Mouse (Mus musculus) embryonic stem cell, embryonic (primary cell): Measurements from ENCODE around the gene Arhgef11.

Experiments used
- CTCF ChIA-PET, 4 experiments: fragments of 300-600 bp in 2 of 4; fragments of 350-600 bp in 2 of 4; sonication (Branson Sonifier 250); formaldehyde crosslinking; loops; one replicate each; lab custom pipeline; 2022; ENCODE audit warnings: inconsistent platforms in 2 of 4; lab: Charles Lee
- POLR2A ChIA-PET, 4 experiments: fragments of 300-600 bp in 2 of 4; fragments of 350-600 bp in 2 of 4; sonication (Branson Sonifier 250); formaldehyde crosslinking; loops; one replicate each; lab custom pipeline; 2022; ENCODE audit warnings: antibody characterized with exemption in 4 of 4, inconsistent platforms in 1 of 4; lab: Charles Lee

Gene Arhgef11

GRCm38 (mm10) chr3:87743927-87744326 lies 126.6 kb downstream of the Arhgef11 start:
- ChIA-PET CTCF (interaction anchor here in 3 of 4 experiments (0.6 to 3.8 kb wide), 7 partner anchors 11 to 511 kb away, joined by 3 to 23 read pairs (median 3); no protein-coding TSS in a partner anchor), POLR2A (no interaction called here)

- CTCF ChIA-PET, result interaction anchor here (1.1 to 3.8 kb wide), 6 partner anchors 11 to 215 kb away, joined by 3 to 23 read pairs (median 4); no protein-coding TSS in a partner anchor
- POLR2A ChIA-PET, result interaction anchor here in 1 of 4 experiments (1.3 kb wide), 1 partner anchor 11 kb away, joined by 3 read pairs; no protein-coding TSS in a partner anchor
These were observed 127.8 kb downstream of the Arhgef11 start for GRCm38 (mm10) chr3:87745036-87745659.

GRCm38 (mm10) chr3:87748431-87748830 lies 131.1 kb downstream of the Arhgef11 start, which contains the start of gene Lrrc71:
Gene Lrrc71 (minus strand): TSS chr3:87748625.
- CTCF ChIA-PET, result interaction anchor here (0.6 to 2.0 kb wide), 57 partner anchors 9 to 556 kb away, joined by 3 to 29 read pairs (median 4); partner anchors contain the start of genes Ntrk1 (in 3 of the 4), Arhgef11 (in 1 of the 4), Bcan (in 1 of the 4) and Nes (in 1 of the 4)
- POLR2A ChIA-PET, result interaction anchor here in 3 of 4 experiments (0.6 to 1.7 kb wide), 10 partner anchors 10 to 223 kb away, joined by 3 to 5 read pairs (median 4); partner anchors contain the start of gene Etv3 (in 1 of the 3)

GRCm38 (mm10) chr3:87749036-87749435 lies 131.7 kb downstream of the Arhgef11 start:
- ChIA-PET POLR2A (interaction anchor here (0.6 to 1.7 kb wide), 14 partner anchors 10 to 223 kb away, joined by 3 to 5 read pairs (median 3); partner anchors contain the start of genes Prcc (in 2 of the 4) and Etv3 (in 1 of the 4)), CTCF (interaction anchor here (0.5 to 2.0 kb wide), 72 partner anchors 9 to 1420 kb away, joined by 3 to 29 read pairs (median 4); partner anchors contain the start of genes Ntrk1 (in 3 of the 4), Arhgef11 (in 1 of the 4), Bcan (in 1 of the 4) and Nes (in 1 of the 4))

- ChIA-PET POLR2A (interaction anchor here in 3 of 4 experiments (1.0 to 1.7 kb wide), 4 partner anchors 65 to 136 kb away, joined by 3 to 4 read pairs (median 3); partner anchors contain the start of gene Prcc (in 2 of the 3)), CTCF (interaction anchor here in 3 of 4 experiments (0.8 to 2.0 kb wide), 9 partner anchors 18 to 211 kb away, joined by 3 to 29 read pairs (median 6); partner anchors contain the start of gene Ntrk1 (in 1 of the 3))
These were observed 132.6 kb downstream of the Arhgef11 start for GRCm38 (mm10) chr3:87749977-87750376.

GRCm38 (mm10) chr3:87752567-87752966 lies 135.2 kb downstream of the Arhgef11 start:
- ChIA-PET POLR2A (interaction anchor here in 2 of 4 experiments (0.8 to 1.5 kb wide), 2 partner anchors 43 to 107 kb away, joined by 3 to 6 read pairs; no protein-coding TSS in a partner anchor), CTCF (interaction anchor here in 3 of 4 experiments (0.6 to 1.9 kb wide), 3 partner anchors 16 to 100 kb away, joined by 4 to 9 read pairs (median 5); no protein-coding TSS in a partner anchor)

GRCm38 (mm10) chr3:87753829-87754228 lies 136.5 kb downstream of the Arhgef11 start:
- POLR2A ChIA-PET, result no interaction called here
- CTCF ChIA-PET, result interaction anchor here in 2 of 4 experiments (0.6 to 1.9 kb wide), 4 partner anchors 15 to 187 kb away, joined by 4 to 5 read pairs (median 4); no protein-coding TSS in a partner anchor

GRCm38 (mm10) chr3:87755964-87756363 lies 138.6 kb downstream of the Arhgef11 start:
- CTCF ChIA-PET, result interaction anchor here (0.5 to 5.3 kb wide), 81 partner anchors 9 to 794 kb away, joined by 3 to 64 read pairs (median 4); partner anchors contain the start of genes Nes (in 2 of the 4), Arhgef11 (in 1 of the 4), Bcan (in 1 of the 4) and Ntrk1 (in 1 of the 4)

GRCm38 (mm10) chr3:87756488-87756887 lies 139.1 kb downstream of the Arhgef11 start:
- ChIA-PET POLR2A (interaction anchor here in 3 of 4 experiments (1.1 to 1.4 kb wide), 6 partner anchors 8 to 125 kb away, joined by 3 to 5 read pairs (median 3); no protein-coding TSS in a partner anchor), CTCF (interaction anchor here (0.5 to 5.3 kb wide), 56 partner anchors 8 to 795 kb away, joined by 3 to 64 read pairs (median 5); partner anchors contain the start of genes Nes (in 2 of the 4) and Ntrk1 (in 1 of the 4))

More at GRCm38 (mm10) chr3:87755964-87756363, 138.6 kb downstream of the Arhgef11 start:
- POLR2A ChIA-PET, result interaction anchor here in 3 of 4 experiments (0.5 to 1.6 kb wide), 10 partner anchors 9 to 306 kb away, joined by 3 to 5 read pairs (median 3); no protein-coding TSS in a partner anchor

- ChIA-PET CTCF (interaction anchor here (0.6 to 5.3 kb wide), 12 partner anchors 10 to 254 kb away, joined by 3 to 60 read pairs (median 4); partner anchors contain the start of genes Lrrc71 (in 1 of the 4) and Ntrk1 (in 1 of the 4)), POLR2A (interaction anchor here in 3 of 4 experiments (0.9 to 1.2 kb wide), 4 partner anchors 10 to 12 kb away, joined by 3 to 4 read pairs (median 4); partner anchors contain the start of gene Lrrc71 (in 1 of the 3))
These were observed 141.3 kb downstream of the Arhgef11 start for GRCm38 (mm10) chr3:87758641-87759040.

- CTCF ChIA-PET, result interaction anchor here in 2 of 4 experiments (0.6 to 2.0 kb wide), 11 partner anchors 8 to 466 kb away, joined by 3 to 12 read pairs (median 4); partner anchors contain the start of gene Lrrc71 (in 2 of the 2)
- POLR2A ChIA-PET, result interaction anchor here in 2 of 4 experiments (0.6 to 0.7 kb wide), 3 partner anchors 88 to 969 kb away, joined by 3 to 4 read pairs (median 4); no protein-coding TSS in a partner anchor
These were observed 144.3 kb downstream of the Arhgef11 start for GRCm38 (mm10) chr3:87761408-87762375.

- POLR2A ChIA-PET, result no interaction called here
- CTCF ChIA-PET, result interaction anchor here in 3 of 4 experiments (0.6 to 1.5 kb wide), 5 partner anchors 75 to 240 kb away, joined by 3 to 5 read pairs (median 4); no protein-coding TSS in a partner anchor
These were observed 145.8 kb downstream of the Arhgef11 start for GRCm38 (mm10) chr3:87763202-87763601.

- ChIA-PET CTCF (interaction anchor here in 3 of 4 experiments (0.7 to 1.5 kb wide), 6 partner anchors 10 to 223 kb away, joined by 3 to 14 read pairs (median 4); no protein-coding TSS in a partner anchor), POLR2A (no interaction called here)
These were observed 146.4 kb downstream of the Arhgef11 start for GRCm38 (mm10) chr3:87763683-87764289.

GRCm38 (mm10) chr3:87764506-87764905 lies 147.1 kb downstream of the Arhgef11 start:
- ChIA-PET CTCF (interaction anchor here (0.7 to 2.4 kb wide), 16 partner anchors 8 to 222 kb away, joined by 3 to 16 read pairs (median 5); partner anchors contain the start of gene Lrrc71 (in 2 of the 4)), POLR2A (interaction anchor here in 1 of 4 experiments (1.2 kb wide), 1 partner anchor 8 kb away, joined by 3 read pairs; no protein-coding TSS in a partner anchor)

GRCm38 (mm10) chr3:87765091-87765490 lies 147.7 kb downstream of the Arhgef11 start:
- CTCF ChIA-PET, result interaction anchor here (0.6 to 2.4 kb wide), 16 partner anchors 8 to 205 kb away, joined by 3 to 16 read pairs (median 5); partner anchors contain the start of gene Lrrc71 (in 2 of the 4)

More at GRCm38 (mm10) chr3:87765091-87765490, 147.7 kb downstream of the Arhgef11 start:
- POLR2A ChIA-PET, result interaction anchor here in 3 of 4 experiments (1.2 to 1.6 kb wide), 4 partner anchors 9 to 206 kb away, joined by 3 to 5 read pairs (median 3); partner anchors contain the start of genes Nes (in 1 of the 3) and Ntrk1 (in 1 of the 3)
